Mouse (Mus musculus): ENCODE measurements around the gene Sfxn2. TPM values are rescaled to one million over a fixed set of nuclear protein-coding genes. Genes with fewer than 3 reads are reported as not detected.
"Not testable (repeated sequence)": the region's sequence is repeated elsewhere in the genome, so short reads cannot be mapped to it uniquely, and the experiment has no call there.

The Sfxn2 gene
- total RNA-seq, 4 experiments from 2014 or later = 4.3 to 5.6 (median 4.8) TPM

- no peak for DNase-seq (ENCODE audit: low spot score in 2 of 2)
These were observed 30.4 kb upstream of the Sfxn2 start for GRCm38 (mm10) chr19:46542750-46543149.

DNA sequence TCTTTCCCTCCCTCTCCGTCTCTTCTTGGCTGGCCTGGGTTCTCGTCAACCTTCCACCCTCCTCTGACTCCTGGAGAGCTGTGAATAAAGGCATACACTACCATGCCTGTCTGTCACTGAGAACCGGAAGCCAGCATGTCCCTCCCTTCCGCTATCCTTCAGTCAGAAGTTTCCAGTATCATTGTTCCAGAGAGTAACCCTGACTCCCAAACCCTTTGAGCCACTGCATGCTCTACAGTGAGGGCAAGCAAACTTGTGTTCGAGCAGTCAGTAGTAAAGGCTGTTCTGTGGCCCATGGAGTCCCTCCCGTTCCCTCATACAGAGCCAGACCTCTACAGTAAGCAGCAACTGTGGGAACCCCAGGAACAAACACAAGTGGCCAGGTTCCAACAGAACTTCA is 25.6 kb upstream of the Sfxn2 start:
- DNase-seq (ENCODE audit: low spot score in 2 of 2) = no peak

GRCm38 (mm10) chr19:46548110-46548509 is 25.1 kb upstream of the Sfxn2 start:
- DNase-seq (ENCODE audit: low spot score in 2 of 2) = no peak

GRCm38 (mm10) chr19:46550385-46550784 is 22.8 kb upstream of the Sfxn2 start:
- no peak for DNase-seq (ENCODE audit: low spot score in 2 of 2)

- no peak for DNase-seq (ENCODE audit: low spot score in 2 of 2)
These were observed 20.7 kb upstream of the Sfxn2 start for GRCm38 (mm10) chr19:46552496-46552895.

DNA sequence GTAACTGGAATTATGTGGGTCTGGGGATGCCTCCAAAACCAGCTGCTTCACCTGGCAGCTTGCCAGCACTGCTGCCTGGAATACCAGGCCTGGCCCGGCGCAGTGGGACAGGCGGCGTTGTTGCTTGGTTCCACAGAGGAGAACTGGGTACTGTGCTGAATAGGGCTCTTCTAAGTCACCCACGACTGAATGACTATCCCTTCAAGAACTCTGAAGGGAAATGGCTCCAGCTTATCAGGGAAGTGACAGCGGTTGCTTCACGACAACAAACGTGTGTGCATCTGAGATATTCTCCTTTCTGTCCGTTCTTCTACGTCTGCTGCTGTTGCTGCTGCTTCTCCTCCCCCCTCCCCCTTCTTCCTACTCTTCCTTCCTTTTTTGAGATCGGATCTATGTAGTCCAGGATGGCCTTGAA is 19.6 kb upstream of the Sfxn2 start:
- DNase-seq (ENCODE audit: low spot score in 2 of 2) = no peak

DNA sequence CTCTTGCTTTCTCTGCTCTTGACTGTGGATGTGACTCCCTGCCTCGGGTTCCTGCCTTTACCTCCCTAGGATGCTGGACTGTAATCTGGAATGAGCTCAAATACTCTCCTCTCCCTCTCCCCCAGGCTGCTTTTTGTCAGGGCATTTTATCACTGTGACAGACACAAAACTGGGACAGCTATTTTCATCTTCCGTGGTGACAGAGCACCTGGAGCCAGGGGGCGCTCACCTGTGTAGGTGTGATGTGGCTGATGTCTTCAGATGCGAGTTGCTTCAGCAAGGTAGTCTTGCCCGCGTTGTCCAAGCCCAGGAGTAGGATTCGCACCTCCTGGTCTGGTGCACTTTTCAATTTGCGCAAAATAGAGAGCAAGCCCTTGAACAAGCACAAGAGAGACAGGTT is 15.2 kb upstream of the Sfxn2 start:
- DNase-seq (ENCODE audit: low spot score in 2 of 2) = no peak

- DNase-seq (ENCODE audit: low spot score in 2 of 2) = no peak
These were observed 14.5 kb upstream of the Sfxn2 start for GRCm38 (mm10) chr19:46558631-46559030.

GRCm38 (mm10) chr19:46562132-46562531 is 11.0 kb upstream of the Sfxn2 start:
- DNase-seq (ENCODE audit: low spot score in 2 of 2) = no peak

DNA sequence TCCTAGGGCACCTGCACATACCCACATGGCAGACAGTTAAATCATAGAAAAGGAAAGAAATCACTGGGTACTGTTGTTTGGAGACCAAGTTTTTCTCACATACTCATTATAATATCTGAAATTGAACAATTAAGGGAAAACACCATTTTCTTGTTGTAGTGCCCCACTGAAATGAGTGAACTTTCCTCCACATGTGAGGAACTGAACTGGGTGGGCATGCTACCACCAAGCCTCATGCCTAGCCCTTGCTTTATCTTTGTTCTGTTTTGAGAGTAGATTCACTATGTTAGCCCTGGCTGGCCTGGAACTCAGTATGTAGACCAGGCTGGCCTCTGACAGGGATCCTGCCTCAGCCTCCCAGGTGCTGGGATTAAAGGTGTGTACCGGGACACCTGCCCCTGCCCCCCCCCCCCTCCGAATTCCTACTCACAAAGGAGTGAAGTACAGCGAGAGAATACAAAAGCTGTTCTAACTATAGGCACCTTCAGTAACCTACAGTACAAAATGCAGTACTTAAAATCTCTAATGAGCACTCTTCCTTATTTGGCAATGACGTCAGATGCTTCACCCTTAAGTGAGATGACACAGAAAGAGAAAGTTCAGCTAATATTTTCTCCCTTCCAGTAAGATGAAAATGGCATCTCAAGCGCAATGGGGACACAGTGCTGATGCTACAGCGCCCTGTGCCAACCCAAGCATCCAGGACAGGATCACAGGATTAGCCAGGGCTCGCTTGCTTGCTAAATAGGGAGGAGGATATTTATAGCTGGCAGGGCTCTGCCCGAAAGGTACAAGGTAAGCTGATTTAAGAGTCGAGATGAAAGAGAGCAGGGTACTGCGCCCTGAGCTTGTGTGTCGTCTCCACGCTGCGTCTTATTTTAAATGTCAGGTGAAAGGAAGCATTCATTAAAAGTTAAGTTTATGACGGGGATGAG is 10.3 kb upstream of the Sfxn2 start:
- DNase-seq (ENCODE audit: low spot score in 2 of 2) = no peak

DNA sequence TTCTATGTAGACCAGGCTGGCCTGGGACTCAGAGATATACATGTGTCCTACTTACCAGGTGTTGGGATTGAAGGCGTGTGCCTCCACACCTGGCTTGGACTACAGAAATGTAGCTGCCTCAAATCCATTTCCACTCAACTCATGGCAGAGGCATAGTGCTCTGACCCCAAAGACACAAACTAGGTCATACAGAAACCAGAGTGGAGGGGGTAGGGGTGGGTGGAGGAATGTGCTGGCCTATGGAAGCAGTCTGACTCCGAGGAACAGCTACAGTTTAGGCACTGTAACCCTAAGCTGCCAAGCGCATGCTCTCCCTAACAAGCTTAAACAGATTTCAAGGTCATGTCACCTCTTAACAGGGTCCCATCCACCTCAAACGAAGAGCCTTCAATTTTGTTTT is 9.6 kb upstream of the Sfxn2 start:
- no peak for DNase-seq (ENCODE audit: low spot score in 2 of 2)

DNA sequence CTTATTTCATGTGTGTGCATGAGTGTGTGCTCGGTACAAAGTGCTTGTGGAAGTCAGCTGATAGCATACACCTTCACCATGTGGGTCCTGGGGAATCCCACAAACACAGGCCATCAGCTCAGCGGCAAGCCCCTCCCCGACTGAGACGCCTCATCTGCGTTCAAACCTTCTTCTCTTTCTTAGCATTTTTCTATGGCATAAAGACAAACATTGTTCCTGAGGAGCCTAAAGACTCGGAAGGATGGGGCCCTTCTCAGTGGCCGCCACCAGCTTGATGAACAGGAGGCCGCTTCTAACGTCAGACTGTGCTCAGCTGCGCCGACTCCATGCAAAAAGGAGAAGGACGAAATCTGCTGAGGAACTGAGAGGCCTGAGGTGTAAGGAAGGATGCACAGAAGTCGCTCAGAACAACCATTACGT is 9.1 kb upstream of the Sfxn2 start:
- no peak for DNase-seq (ENCODE audit: low spot score in 2 of 2)

- DNase-seq (ENCODE audit: low spot score in 2 of 2) = not testable (repeated sequence)
These were observed 1.8 kb upstream of the Sfxn2 start for GRCm38 (mm10) chr19:46571211-46571877.

DNA sequence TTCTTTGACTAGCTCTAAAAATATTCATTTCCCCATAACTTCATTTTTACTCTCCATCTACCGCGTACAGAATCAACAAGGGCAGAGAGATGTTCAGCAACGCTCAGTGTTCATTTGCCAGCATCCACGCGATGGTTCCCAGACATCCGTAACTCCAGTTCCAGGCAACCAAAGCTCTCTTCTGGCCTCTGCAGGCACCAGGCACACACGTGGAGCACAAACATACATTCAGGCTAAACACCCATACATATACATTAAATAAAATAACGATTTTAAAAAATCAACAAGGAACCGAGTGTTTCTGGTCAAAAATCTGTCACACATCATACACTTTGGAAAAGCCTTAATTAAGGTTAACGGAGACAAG is 1.3 kb upstream of the Sfxn2 start:
- DNase-seq (ENCODE audit: low spot score in 2 of 2) = no peak

- DNase-seq (ENCODE audit: low spot score in 2 of 2) = no peak
These were observed 617 bp upstream of the Sfxn2 start for GRCm38 (mm10) chr19:46572548-46572947.

DNA sequence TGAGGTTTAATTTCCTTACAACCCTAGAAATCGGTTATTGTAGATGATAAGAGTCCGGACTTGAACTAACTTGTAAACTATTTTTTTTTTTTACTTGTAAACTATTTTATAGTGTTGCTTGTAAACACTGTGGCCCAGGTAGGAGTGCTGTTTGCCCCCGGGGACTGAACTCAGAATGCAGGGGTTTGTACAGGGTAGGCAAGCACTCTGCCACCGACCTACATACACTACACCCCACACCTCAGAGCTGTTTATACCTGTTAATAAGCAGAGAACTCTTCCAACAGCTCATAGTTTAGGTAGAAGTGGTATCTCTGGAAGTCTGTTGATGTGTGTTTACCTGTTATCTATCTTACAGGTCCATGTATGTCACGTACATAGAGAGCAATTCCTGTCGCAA is 825 bp downstream of the Sfxn2 start:
- no peak for DNase-seq (ENCODE audit: low spot score in 2 of 2)

DNA sequence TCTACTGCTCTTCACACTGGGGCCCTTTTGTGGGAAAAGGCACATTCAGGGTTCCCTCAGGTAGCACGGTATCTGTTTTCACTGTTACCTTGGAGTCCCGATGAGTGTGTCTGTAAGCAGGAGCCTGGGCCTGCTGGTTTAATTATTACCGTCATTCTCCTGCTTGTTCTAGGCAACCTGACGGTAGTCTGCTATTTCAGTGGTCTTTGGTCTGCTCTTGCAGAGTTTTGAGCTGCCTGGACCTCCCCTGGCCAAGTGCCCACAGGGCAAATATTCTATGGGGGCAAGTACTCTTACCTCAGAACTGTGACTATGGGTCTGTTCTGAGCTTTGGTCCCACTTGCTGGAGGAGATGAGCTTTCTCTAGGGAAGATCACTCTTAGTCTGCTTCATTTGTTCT is 2.0 kb downstream of the Sfxn2 start:
- DNase-seq (ENCODE audit: low spot score in 2 of 2) = no peak

DNA sequence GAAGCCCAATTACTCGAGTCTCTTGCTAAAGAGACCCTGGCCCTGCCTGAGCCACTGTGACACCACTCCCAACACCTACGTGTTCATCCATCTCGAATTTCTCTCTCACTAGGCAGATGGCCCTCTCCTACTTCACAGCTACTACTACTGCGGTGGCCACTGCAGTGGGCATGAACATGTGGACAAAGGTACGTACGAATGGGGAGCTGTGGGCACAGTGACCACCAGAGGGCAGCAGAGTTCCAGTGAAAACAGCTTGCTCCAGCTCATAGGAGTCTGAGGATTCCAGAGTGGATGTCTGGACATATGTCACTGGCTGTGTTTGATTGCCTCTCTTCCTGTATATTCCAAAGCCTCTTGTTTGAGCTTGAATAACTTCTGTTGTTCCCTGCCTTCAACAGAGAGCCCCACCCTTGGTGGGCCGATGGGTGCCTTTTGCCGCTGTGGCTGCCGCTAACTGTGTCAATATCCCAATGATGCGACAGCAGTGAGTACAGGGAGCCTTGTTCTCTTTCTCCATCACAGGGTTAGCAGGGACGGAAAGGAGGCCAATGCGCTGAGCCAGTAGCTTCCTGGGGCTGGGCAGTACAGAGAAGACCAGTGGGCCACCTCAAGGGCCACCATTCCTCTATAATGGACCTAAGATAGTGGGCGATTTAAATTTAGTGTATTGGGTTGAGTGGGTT is 14.8 kb downstream of the Sfxn2 start:
- DNase-seq (ENCODE audit: low spot score in 2 of 2) = peak; percentile 65 to 80

DNA sequence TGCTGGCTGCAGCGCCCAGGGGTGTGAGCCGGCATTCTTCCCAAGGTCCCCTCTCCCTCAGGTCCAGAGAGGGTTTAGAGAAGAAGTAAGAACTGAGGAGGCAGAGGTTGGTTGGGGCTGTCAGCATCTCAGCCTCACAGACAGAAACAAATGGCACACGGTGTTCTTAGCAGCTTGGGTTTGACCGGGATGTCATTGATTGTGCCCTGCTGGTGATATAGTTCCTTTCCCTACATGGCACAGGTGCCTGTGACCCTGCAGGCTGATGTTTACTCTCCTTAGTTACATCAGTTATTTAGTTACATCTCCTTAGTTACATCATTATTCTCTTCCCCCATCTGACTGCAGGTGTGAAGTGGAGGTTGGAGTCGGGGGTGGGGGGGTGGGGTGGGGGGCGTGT is 18.4 kb downstream of the Sfxn2 start:
- DNase-seq (ENCODE audit: low spot score in 2 of 2) = no peak

DNA sequence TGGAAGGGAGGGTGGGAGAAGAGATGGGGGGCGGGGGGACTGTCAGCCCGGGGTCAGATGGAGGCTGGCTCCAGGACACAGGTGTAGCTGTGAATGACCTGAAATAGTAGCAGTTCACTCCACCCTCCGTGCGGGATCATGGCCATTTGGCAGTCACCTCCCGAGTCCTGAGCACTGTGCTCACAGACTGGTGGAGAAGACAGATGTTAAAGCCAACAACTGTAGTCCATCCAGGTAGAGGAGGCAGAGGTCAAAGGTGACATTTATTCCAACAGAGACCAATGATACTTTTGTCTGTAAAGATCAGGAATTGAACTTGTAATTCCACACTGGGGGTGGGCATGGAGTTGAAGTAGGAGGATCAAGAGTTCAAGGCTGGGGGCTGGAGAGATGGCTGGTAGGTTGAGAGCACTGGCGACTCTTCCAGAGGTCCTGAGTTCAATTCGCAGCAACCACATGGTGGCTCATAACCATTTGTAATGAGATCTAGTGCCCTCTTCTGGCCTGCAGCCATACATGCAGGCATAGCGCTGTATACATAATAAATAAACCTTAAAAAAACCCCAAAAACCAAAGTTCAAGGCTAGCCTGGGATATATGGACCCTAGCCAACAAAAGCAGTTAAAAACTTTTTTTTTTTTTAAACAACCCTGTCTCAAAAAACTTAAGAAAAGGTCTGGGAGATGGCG is 19.7 kb downstream of the Sfxn2 start:
- no peak for DNase-seq (ENCODE audit: low spot score in 2 of 2)

- DNase-seq (ENCODE audit: low spot score in 2 of 2) = no peak
These were observed 25.0 kb downstream of the Sfxn2 start for GRCm38 (mm10) chr19:46598187-46598586.
